Mouse (Mus musculus) midbrain, embryonic 15.5 days (tissue): ENCODE results near the gene Frmd4b. TPM values are rescaled to one million over a fixed set of nuclear protein-coding genes. Genes with fewer than 3 reads are reported as not detected.
A peak's percentile ranks its signal among the peaks of the same experiment; 100 is the strongest.

Experiments
- ATAC-seq: fragments of 200-750 bp; cut with Nextera tagmentation; replicated peaks from 2 replicates; pipeline ENCODE4 v1.8.0; 2017; ENCODE audit warnings: moderate TSS enrichment
- H3K27ac ChIP-seq: fragments of 300-500 bp; sonication (generic); 2 replicates; pipeline ENCODE4 v1.5.1; 2015; ENCODE audit warnings: mild to moderate bottlenecking, inconsistent platforms
- H3K27me3 ChIP-seq: fragments of 300-500 bp; sonication (generic); replicated peaks from 2 replicates; pipeline ENCODE4 v1.6.1; 2015; ENCODE audit warnings: inconsistent platforms
- H3K36me3 ChIP-seq: fragments of 300-500 bp; sonication (generic); replicated peaks from 2 replicates; pipeline ENCODE4 v1.6.1; 2015; ENCODE audit warnings: inconsistent platforms
- H3K4me1 ChIP-seq: fragments of 300-500 bp; sonication (generic); 2 replicates; pipeline ENCODE4 v1.6.1; 2015; ENCODE audit warnings: inconsistent platforms
- H3K4me2 ChIP-seq: fragments of 300-500 bp; sonication (generic); 2 replicates; pipeline ENCODE4 v1.6.1; 2015; ENCODE audit warnings: inconsistent platforms, mild to moderate bottlenecking, moderate library complexity
- H3K4me3 ChIP-seq: fragments of 300-500 bp; sonication (generic); 2 replicates; pipeline ENCODE4 v1.5.1; 2015; ENCODE audit warnings: mild to moderate bottlenecking, inconsistent platforms
- H3K9ac ChIP-seq: fragments of 300-500 bp; sonication (generic); 2 replicates; pipeline ENCODE4 v1.6.1; 2015; ENCODE audit warnings: mild to moderate bottlenecking, inconsistent platforms
- H3K9me3 ChIP-seq: fragments of 300-500 bp; sonication (generic); 2 replicates; pipeline ENCODE4 v1.6.1; 2016; ENCODE audit warnings: inconsistent platforms
- WGBS: fragments of 180-500 bp; shearing (Covaris S2); methylation state at CpG from one replicate; pipeline ENCODE4 v1.1.7; 2015; ENCODE audit warnings: mixed read lengths; 5-methylcytosine and 5-hydroxymethylcytosine counted together
- polyA plus RNA-seq: library from polyadenylated mRNA; unstranded; fragments of >200 nt; fragmentation: Nextera tagmentation; extraction: Ambion mirVana; gene quantifications from 2 replicates; pipeline ENCODE4 v1.2.1, GENCODE M21; 2015

Gene Frmd4b
- polyA plus RNA-seq, 1 experiment from 2014 or later: 19.9 TPM

DNA sequence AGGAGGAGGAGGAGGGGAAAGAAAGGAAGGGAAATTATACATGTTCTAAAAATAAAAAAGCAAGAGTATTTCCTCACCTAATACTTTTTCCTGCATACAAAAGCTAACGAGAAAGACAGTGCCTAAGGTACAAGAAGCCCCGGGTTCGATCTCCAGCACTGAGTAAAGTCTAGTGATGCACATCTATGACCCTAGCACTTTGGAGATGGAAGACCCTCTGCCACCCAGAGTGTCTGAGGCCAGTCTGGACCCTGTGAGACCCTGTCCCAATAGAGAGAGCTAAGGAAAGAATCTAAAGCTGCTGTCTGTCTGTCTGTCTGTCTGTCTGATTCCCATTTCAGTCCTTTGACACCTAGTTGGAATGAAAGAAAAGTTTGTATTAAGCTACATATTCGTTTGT lies 40.0 kb downstream of the Frmd4b start:
- no peak for ATAC-seq

DNA sequence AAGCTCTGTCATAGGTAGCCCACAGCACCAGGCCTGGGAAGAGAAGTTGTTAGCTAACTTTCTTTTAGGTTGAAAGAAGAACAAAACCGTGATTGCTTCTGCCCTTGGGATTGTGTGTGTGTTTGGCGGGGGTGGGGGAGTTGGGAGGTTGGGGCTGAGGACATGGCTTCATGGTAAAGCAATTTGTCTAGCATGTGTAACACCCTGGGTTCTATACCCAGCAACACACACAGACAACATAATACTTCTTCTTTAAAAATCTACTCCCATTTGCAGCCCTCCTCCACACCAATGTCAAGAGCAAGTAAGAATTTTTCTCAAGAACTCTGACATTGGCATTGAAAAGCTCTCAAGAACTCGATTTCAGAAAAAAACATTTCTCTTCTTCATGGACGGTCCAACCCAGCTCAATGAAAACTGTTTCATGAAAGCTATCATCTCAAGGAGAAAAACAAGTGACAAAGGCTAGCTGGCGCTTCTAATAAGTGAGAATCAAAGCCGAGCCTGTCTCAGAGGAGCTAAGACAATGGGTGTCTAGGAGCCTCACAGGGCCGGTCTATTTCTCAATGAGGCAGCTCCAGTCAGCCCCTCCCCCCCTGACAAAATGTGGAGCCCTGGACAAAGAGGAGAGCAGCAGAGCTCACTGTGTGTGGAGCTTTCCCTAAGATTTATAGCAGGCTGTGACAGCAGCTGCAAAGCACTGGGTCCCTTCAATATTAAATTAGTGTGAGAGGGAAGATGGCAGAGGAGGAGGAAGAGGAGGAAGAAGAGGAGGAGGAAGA lies 40.6 kb downstream of the Frmd4b start:
- Histone ChIP-seq H3K27me3 (no peaks in the 10 kb centered on the region), H3K9ac (no peak overlapping the region), H3K4me2 (no peak overlapping the region), H3K4me1 (peaks cover 16% of the 10 kb centered on the region), H3K36me3 (no peaks in the 10 kb centered on the region), H3K4me3 (no peak overlapping the region), H3K27ac (peak overlapping the region; percentile 31; the same call in 1 of the 2 replicates), H3K9me3 (no peaks in the 10 kb centered on the region)
- ATAC-seq: 0 out of 2 replicates have a peak, but pooled peaks have one; percentile 50
- 24% methylated on average over 7 of the region's 7 CpGs for WGBS

More for the DNA sequence above, 40.0 kb downstream of the Frmd4b start:
- 62% methylated on average over 4 of the region's 4 CpGs for WGBS
- Histone ChIP-seq H3K9ac (no peak overlapping the region), H3K9me3 (no peaks in the 10 kb centered on the region), H3K27ac (peak overlapping the region; percentile 31; the same call in 1 of the 2 replicates), H3K4me2 (no peak overlapping the region), H3K27me3 (no peaks in the 10 kb centered on the region), H3K36me3 (no peaks in the 10 kb centered on the region), H3K4me3 (no peak overlapping the region), H3K4me1 (peaks cover 16% of the 10 kb centered on the region)

DNA sequence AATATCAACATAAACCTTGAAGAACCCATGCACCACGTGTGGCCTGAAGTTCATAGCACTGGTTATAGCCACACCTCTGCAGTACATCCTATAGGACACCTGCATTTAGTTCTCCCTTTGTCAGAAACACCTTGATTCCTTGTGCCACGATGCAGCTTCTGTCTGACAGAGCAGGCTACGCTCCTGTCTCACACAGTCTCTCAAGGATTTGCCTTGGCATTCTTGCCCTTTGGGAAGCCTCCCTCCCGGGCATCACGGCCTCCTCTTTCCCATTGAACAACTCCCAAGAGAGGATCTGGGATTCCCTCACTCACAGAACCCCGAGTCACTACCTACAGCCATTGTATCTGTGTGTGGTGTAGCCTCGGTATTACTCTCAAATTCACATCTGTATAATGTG lies 41.2 kb downstream of the Frmd4b start:
- Histone ChIP-seq H3K4me2 (no peak overlapping the region), H3K36me3 (no peaks in the 10 kb centered on the region), H3K9ac (no peak overlapping the region), H3K9me3 (no peaks in the 10 kb centered on the region), H3K27me3 (no peaks in the 10 kb centered on the region), H3K4me3 (no peak overlapping the region), H3K4me1 (peaks cover 16% of the 10 kb centered on the region), H3K27ac (no peak overlapping the region)
- WGBS: 75% methylated on average over 7 of the region's 7 CpGs
- ATAC-seq: no peak

DNA sequence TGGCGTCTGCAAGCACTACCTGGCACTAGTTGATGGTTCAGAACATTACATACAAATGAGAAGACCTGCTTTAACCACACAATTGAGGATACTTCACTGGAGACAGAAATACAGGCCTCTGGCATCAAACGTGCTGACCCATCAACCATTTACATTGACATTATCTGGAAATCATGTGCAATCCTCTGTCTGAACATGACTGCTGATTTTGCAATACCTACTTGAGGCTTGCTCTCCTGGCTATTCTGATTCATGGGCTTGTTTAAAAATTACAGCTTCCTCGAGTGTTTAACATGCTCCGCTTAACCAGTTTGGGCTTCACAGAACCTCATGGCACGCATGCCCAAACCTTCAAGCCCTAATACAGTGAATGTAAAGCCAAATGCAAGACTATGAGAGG lies 42.4 kb downstream of the Frmd4b start:
- H3K9ac ChIP-seq: no peak overlapping the region

DNA sequence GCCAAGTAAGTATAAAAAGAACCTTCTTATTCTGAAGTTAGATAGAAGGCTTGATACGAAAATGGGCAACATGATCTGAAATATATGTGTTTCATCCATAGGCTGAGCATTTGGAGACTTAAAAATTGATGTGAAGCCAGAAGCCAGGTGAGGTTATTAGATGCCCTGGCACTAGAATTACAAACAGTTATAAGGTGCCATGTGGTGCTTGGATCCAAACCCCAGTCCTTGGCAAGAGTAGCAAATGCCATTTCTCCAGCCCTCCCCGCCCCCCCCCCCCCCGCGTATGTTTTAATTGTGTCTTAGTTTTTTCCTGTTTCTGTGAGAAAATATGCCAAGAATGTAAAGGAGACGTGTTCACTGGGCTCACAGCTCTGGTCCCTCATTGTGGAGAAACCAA lies 45.1 kb downstream of the Frmd4b start:
- Histone ChIP-seq H3K4me1 (peaks cover 5% of the 10 kb centered on the region), H3K9me3 (no peaks in the 10 kb centered on the region), H3K36me3 (no peaks in the 10 kb centered on the region), H3K9ac (no peak overlapping the region), H3K27ac (no peak overlapping the region), H3K4me3 (no peak overlapping the region), H3K27me3 (no peaks in the 10 kb centered on the region), H3K4me2 (no peak overlapping the region)
- no peak for ATAC-seq
- 85% methylated on average over 5 of the region's 5 CpGs for WGBS

More for the DNA sequence above, 42.4 kb downstream of the Frmd4b start:
- Histone ChIP-seq H3K9me3 (no peaks in the 10 kb centered on the region), H3K36me3 (no peaks in the 10 kb centered on the region), H3K4me2 (no peak overlapping the region), H3K27me3 (no peaks in the 10 kb centered on the region), H3K4me3 (no peak overlapping the region), H3K4me1 (peaks cover 16% of the 10 kb centered on the region), H3K27ac (no peak overlapping the region)
- WGBS: 91% methylated on average over 5 of the region's 5 CpGs
- no peak for ATAC-seq

DNA sequence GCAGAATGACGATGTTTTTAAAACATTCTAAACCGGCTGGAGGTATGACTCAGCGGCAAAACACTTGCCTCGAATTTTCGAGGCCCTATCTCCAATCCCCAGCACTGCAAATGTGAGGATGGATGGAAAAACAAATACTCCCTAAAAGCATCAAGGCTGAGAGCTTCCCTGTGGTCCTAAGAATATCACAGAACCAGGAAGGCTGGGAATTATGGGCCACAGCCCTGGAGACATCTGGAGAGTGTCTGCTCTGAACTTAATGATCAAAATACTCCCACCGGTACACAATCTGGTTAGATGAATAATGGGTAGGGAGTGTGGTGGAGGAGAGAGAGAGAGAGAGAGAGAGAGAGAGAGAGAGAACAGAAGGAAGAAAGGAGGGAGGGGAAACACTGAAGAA lies 48.8 kb downstream of the Frmd4b start:
- no peak for ATAC-seq
- H3K9me3 ChIP-seq: no peaks in the 10 kb centered on the region
- H3K9ac ChIP-seq: no peak overlapping the region
- H3K4me3 ChIP-seq: no peak overlapping the region
- H3K27ac ChIP-seq: no peak overlapping the region
- no peaks in the 10 kb centered on the region for H3K36me3 ChIP-seq
- peaks cover 6% of the 10 kb centered on the region; the same call in 1 of the 2 replicates for H3K4me1 ChIP-seq
- no peaks in the 10 kb centered on the region for H3K27me3 ChIP-seq
- no peak overlapping the region for H3K4me2 ChIP-seq
- WGBS: 76% methylated on average over 6 of the region's 6 CpGs

DNA sequence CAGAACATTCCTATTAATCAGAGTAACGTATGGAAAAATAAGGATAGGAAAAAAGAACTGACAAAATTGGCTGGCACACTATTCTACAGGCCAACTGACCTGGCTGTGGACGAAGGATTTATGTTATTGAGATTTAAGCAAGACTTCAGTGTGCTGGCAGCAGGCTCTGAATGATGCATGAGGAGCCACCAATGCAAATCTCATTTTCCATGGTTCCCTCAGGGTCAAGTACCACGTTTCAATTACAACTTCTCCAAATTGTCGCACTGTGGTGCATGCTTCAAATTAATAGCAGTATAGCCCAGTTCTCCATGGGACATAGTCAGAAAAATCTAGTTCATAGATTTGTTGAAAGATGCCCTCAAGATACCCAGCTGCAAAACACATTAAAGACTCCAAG lies 50.6 kb downstream of the Frmd4b start:
- H3K9ac ChIP-seq: no peak overlapping the region
- H3K4me2 ChIP-seq: no peak overlapping the region
- ATAC-seq: no peak
- H3K36me3 ChIP-seq: no peaks in the 10 kb centered on the region
- 25% methylated on average over 4 of the region's 4 CpGs for WGBS
- H3K27ac ChIP-seq: no peak overlapping the region
- H3K4me1 ChIP-seq: peaks cover 6% of the 10 kb centered on the region; the same call in 1 of the 2 replicates
- H3K27me3 ChIP-seq: no peaks in the 10 kb centered on the region
- no peak overlapping the region for H3K4me3 ChIP-seq
- no peaks in the 10 kb centered on the region for H3K9me3 ChIP-seq

DNA sequence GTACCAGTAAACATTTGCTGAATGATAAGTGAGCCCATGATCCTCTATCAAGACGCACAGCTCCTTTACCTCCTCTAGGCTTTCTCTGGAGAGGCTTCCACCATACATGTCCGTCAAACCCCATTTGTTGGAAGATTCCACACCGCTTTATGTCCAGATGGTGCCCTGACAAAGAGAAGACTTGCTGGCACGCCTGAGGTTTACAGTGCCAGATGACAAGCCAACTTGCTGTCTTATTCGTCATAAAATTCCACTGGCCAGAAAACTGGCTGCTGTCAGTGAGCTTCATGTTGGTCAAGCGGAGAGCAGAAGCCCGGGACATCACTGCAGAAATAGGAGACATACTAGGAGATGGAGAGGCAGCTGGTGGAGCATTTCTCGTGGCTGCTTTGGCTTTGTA lies 60.2 kb downstream of the Frmd4b start:
- Histone ChIP-seq H3K9ac (no peak overlapping the region), H3K9me3 (no peaks in the 10 kb centered on the region), H3K27me3 (no peaks in the 10 kb centered on the region), H3K36me3 (no peaks in the 10 kb centered on the region), H3K4me3 (no peak overlapping the region), H3K4me2 (no peak overlapping the region), H3K4me1 (peaks cover 8% of the 10 kb centered on the region), H3K27ac (no peak overlapping the region)
- no peak for ATAC-seq
- 79% methylated on average over 8 of the region's 8 CpGs for WGBS

DNA sequence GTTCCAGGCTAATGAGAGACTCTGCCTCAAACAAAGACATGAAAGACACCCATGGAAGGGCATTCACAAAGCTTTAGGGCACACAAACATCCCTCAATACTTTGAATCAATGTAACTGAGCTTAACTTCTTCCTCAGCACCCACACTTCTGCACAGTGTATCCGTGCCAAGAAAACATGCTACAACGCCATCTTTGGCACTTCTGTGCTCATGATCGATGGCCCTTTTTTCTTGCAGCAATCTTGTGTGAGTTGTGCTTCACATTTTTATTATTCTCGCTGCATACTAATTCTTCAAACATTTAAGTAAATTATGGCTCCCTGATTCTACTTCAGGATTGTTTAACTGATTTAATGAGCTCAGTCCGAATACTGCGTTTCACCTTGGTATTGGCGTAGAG lies 61.7 kb downstream of the Frmd4b start:
- Histone ChIP-seq H3K4me3 (no peak overlapping the region), H3K4me2 (no peak overlapping the region), H3K4me1 (peaks cover 19% of the 10 kb centered on the region), H3K36me3 (no peaks in the 10 kb centered on the region), H3K27me3 (no peaks in the 10 kb centered on the region), H3K9me3 (no peaks in the 10 kb centered on the region), H3K27ac (no peak overlapping the region), H3K9ac (no peak overlapping the region)
- WGBS: 82% methylated on average over 7 of the region's 7 CpGs
- ATAC-seq: no peak

DNA sequence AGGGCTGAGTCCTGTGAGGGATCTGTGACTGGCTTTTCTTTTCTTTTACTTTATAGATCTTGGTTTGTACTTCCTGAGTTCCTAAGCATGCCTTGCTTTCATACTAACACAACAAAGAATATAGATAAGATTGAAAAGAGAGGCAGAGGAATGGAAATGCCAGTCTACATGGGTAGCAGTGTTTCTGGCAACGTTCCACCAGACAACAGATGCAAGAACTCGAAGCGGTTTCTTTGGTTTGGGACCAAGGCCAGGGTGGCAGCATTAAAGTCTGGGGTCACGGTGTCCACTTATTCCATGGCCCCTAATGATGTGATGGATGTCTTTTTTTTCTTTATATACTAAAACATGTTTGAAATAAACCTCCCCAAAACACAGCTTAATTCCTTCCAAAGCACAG lies 63.9 kb downstream of the Frmd4b start:
- peaks cover 19% of the 10 kb centered on the region for H3K4me1 ChIP-seq
- no peak for ATAC-seq
- H3K27me3 ChIP-seq: no peaks in the 10 kb centered on the region
- H3K9me3 ChIP-seq: no peaks in the 10 kb centered on the region
- no peak overlapping the region for H3K27ac ChIP-seq
- no peaks in the 10 kb centered on the region for H3K36me3 ChIP-seq
- no peak overlapping the region for H3K9ac ChIP-seq
- no peak overlapping the region for H3K4me3 ChIP-seq
- H3K4me2 ChIP-seq: no peak overlapping the region
- 57% methylated on average over 4 of the region's 4 CpGs for WGBS

DNA sequence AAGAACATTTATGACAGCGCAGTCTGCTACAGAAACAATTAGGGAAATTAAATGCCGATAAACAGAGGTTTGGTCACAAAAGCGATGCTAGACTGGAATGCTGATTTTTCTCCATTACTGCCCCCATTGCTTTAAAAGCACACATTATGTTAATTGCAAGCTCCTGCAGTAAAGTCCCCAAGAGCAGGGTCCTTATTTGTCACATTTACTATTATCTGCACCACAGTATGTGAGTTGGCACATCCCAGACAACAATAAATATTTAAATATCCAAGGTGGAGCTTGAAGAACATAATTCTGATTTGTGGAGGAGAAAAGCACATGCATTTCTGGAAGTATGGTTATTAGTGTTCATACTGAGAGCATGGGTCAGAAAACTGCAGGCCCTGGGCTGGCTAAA lies 64.8 kb downstream of the Frmd4b start:
- no peaks in the 10 kb centered on the region for H3K36me3 ChIP-seq
- H3K9me3 ChIP-seq: no peaks in the 10 kb centered on the region
- no peak overlapping the region for H3K4me2 ChIP-seq
- H3K27me3 ChIP-seq: no peaks in the 10 kb centered on the region
- no peak overlapping the region for H3K27ac ChIP-seq
- H3K4me1 ChIP-seq: peaks cover 19% of the 10 kb centered on the region
- no peak overlapping the region for H3K4me3 ChIP-seq
- 78% methylated on average over 3 of the region's 3 CpGs for whole genome bisulfite sequencing
- no peak for ATAC-seq
- no peak overlapping the region for H3K9ac ChIP-seq

DNA sequence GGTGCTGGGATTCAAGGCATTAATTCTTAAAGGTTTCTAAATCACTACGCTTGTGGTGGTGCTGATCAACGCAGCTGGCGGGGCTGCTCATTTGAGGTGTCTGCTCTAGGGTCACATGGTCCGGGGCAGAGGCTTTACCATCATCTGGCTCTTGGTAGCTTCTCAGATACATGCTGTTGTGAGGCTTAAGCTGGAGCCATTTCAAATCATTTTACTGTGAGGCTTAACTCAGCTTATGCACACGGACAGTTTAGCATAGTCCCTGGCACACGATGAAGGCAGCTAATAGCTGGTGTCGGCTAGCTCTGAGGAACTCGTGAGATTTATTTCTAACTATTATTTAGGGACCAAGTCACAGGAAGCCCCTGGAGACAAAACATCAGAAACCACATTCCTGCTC lies 65.5 kb downstream of the Frmd4b start:
- ATAC-seq: peak; percentile 70
- Histone ChIP-seq H3K4me1 (peaks cover 19% of the 10 kb centered on the region), H3K4me2 (no peak overlapping the region), H3K36me3 (no peaks in the 10 kb centered on the region), H3K9me3 (no peaks in the 10 kb centered on the region), H3K9ac (no peak overlapping the region), H3K4me3 (no peak overlapping the region), H3K27ac (peak overlapping the region; percentile 6; the same call in 1 of the 2 replicates), H3K27me3 (no peaks in the 10 kb centered on the region)
- 41% methylated on average over 8 of the region's 8 CpGs for WGBS

DNA sequence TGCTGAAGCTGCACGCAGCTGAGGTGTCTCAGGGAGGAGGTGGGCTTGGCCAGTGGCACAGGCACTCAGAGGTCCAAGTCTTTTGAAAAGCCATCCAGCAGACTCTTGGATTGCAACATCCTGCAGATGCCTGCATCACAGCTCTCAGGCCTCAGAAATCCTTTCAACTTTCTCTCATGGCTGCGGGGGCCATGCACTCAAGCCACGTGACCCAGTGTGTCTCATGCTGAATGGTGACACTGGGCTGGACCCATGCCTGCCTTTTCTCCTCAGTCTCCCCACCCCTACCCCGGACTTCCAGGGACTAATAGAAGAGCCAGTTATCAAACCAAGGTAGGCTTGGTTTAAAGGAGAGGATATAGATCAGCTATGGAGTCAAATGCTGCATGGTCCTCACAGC lies 66.2 kb downstream of the Frmd4b start:
- Histone ChIP-seq H3K9ac (no peak overlapping the region), H3K4me2 (no peak overlapping the region), H3K9me3 (no peaks in the 10 kb centered on the region), H3K27ac (no peak overlapping the region), H3K27me3 (no peaks in the 10 kb centered on the region), H3K4me1 (peaks cover 19% of the 10 kb centered on the region), H3K36me3 (no peaks in the 10 kb centered on the region), H3K4me3 (no peak overlapping the region)
- ATAC-seq: no peak
- WGBS: 93% methylated on average over 4 of the region's 4 CpGs
